Mouse (Mus musculus): Measurements from ENCODE around the gene Ctnnbl1.

DNA sequence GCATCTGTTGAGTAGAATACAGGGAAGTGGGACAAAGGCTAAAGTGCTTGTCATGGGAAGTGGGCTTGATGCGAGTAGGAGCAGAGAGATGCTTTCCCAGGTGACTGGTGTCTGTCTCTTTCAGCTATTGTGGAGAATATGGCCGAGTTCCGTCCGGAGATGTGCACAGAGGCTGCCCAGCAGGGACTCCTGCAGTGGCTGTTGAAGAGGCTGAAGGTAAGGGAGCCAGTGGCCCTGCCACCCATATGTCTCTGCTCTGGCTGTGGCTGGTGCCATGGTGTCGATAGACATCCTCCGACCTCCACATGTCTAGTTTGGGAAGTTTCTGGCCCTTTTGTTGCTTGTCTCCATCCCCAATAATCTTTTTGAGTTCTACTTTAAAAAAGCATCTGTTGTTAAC is 72.1 kb downstream of the Ctnnbl1 start:
- TF ChIP-seq CTCF (IDR thresholded peaks at IDR 0.05; ENCODE audit: low read depth, low read length) = no peak
- TF ChIP-seq POLR2A (IDR thresholded peaks at IDR 0.05; ENCODE audit: borderline replicate concordance, low read depth, low read length) = no peak

Data from bone marrow macrophage, adult 2 months (primary cell).